ENCODE assay signal across 10 mouse cellular contexts in the genomic region with DNA sequence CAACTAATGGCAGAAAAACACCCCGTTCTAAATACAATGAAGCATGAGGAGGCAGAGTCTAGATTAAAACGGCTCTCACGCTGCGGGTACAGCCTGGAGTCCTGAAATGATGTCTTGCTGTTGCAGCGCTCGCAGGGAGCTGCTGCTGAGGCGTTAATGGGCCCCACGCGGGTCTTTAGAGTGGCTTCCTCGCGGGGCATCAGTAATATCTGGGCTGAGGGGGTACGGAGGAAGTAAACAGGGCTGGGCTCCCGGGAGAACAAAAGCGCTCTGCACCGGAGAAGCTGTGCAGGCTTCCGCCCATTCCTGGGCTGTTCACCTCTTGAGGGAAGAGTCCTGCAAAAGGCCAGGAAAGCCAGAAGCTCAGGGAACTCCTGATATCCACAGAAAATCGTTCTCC.
DNase-seq lines count a peak whose midpoint lies in the region; ATAC-seq lines count a peak whose summit lies in the region.
"Had no signal": no experiment of that assay in that cellular context is flagged by ENCODE, and none has a peak within 500 bp of the region (broad histone marks: within the 10 kb centered on the region; RNA-seq: fewer than 3 reads in every experiment).

No protein-coding gene starts in this region.

- H3K9me3 ChIP-seq in heart, embryonic 10.5 days = no peaks in the 10 kb centered on the region
- H3K9me3 ChIP-seq in lung, embryonic 16.5 days (ENCODE audit: control insufficient read depth, low read length) = no peaks in the 10 kb centered on the region
- H3K9me3 ChIP-seq in heart, embryonic 16.5 days (replicated peaks; ENCODE audit: control insufficient read depth, low read length) = no peaks in the 10 kb centered on the region
- no peaks in the 10 kb centered on the region for H3K9me3 ChIP-seq in neural tube, embryonic 14.5 days (ENCODE audit: control insufficient read depth, low read length)

- WGBS in heart, embryonic 10.5 days = 40% methylated on average over 17 of the region's 17 CpGs
- 34% methylated on average over 17 of the region's 17 CpGs for WGBS in lung, embryonic 16.5 days
- WGBS in heart, embryonic 16.5 days = 38% methylated on average over 17 of the region's 17 CpGs
- 48% methylated on average over 17 of the region's 17 CpGs for WGBS in neural tube, embryonic 14.5 days

- peak overlapping the region; percentile 37; the same call in 1 of the 2 replicates for H3K4me3 ChIP-seq in heart, embryonic 10.5 days
- peak overlapping the region; percentile 25; the same call in 1 of the 2 replicates for H3K4me3 ChIP-seq in lung, embryonic 16.5 days (ENCODE audit: low read length)
- no peak overlapping the region for H3K4me3 ChIP-seq in heart, embryonic 16.5 days (ENCODE audit: low read length)
- no peak overlapping the region for H3K4me3 ChIP-seq in neural tube, embryonic 14.5 days (ENCODE audit: low read depth, low read length)

- DNase-seq in heart, embryonic 10.5 days (ENCODE audit: low spot score) = no peak
- DNase-seq in heart, adult 9 months (ENCODE audit: low spot score in 2 of 2) = no peak
- no peak for DNase-seq in lung, postnatal 14 days
- DNase-seq in cerebellum, adult 18-20 months = no peak
- DNase-seq in thymus, postnatal 10 days (ENCODE audit: low spot score in 2 of 2) = no peak
- DNase-seq: liver, postnatal 0 days had no signal

- H3K9ac ChIP-seq in lung, embryonic 16.5 days (ENCODE audit: low read length) = peak overlapping the region; percentile 50
- no peak overlapping the region for H3K9ac ChIP-seq in heart, embryonic 16.5 days (ENCODE audit: low read length)
- 0 out of 2 replicates have a peak overlapping the region, but pooled peaks have one; percentile 21 for H3K9ac ChIP-seq in neural tube, embryonic 14.5 days (replicated peaks; ENCODE audit: low read depth, low read length)
- H3K9ac ChIP-seq: liver, postnatal 0 days had no signal

- peak overlapping the region; percentile 52 for H3K4me2 ChIP-seq in lung, embryonic 16.5 days (ENCODE audit: low read depth, low read length)
- H3K4me2 ChIP-seq in heart, embryonic 16.5 days (ENCODE audit: low read depth, low read length) = peak overlapping the region; percentile 51; the same call in 1 of the 2 replicates
- H3K4me2 ChIP-seq in neural tube, embryonic 14.5 days (ENCODE audit: low read depth, low read length) = peak overlapping the region; percentile 27; the same call in 1 of the 2 replicates

- no peaks in the 10 kb centered on the region for H3K4me1 ChIP-seq in heart, embryonic 10.5 days
- 0 out of 2 replicates have a peak, but pooled peaks cover 2% of the 10 kb centered on the region for H3K4me1 ChIP-seq in lung, embryonic 16.5 days (replicated peaks; ENCODE audit: control insufficient read depth, insufficient read depth, low read length)
- H3K4me1 ChIP-seq in heart, embryonic 16.5 days (ENCODE audit: control insufficient read depth, insufficient read depth, low read length) = no peaks in the 10 kb centered on the region
- no peaks in the 10 kb centered on the region for H3K4me1 ChIP-seq in neural tube, embryonic 14.5 days (ENCODE audit: control insufficient read depth, insufficient read depth, low read length)

- ATAC-seq in lung, embryonic 16.5 days (ENCODE audit: low read depth) = no peak
- no peak for ATAC-seq in heart, embryonic 16.5 days (replicated peaks; ENCODE audit: extremely low read depth, insufficient read depth, low FRiP score)
- peak; percentile 63; the same call in 1 of the 2 replicates for ATAC-seq in neural tube, embryonic 14.5 days (ENCODE audit: low read depth)
- ATAC-seq: liver, postnatal 0 days had no signal

- H3K36me3 ChIP-seq in heart, embryonic 10.5 days = no peaks in the 10 kb centered on the region
- H3K36me3 ChIP-seq in lung, embryonic 16.5 days (ENCODE audit: control insufficient read depth, insufficient read depth, low read length) = no peaks in the 10 kb centered on the region
- H3K36me3 ChIP-seq in heart, embryonic 16.5 days (ENCODE audit: control insufficient read depth, insufficient read depth) = no peaks in the 10 kb centered on the region
- no peaks in the 10 kb centered on the region for H3K36me3 ChIP-seq in neural tube, embryonic 14.5 days (ENCODE audit: control insufficient read depth, insufficient read depth, low read length)

- H3K27me3 ChIP-seq in heart, embryonic 10.5 days (ENCODE audit: insufficient read depth, poor library complexity, severe bottlenecking) = no peaks in the 10 kb centered on the region
- H3K27me3 ChIP-seq in lung, embryonic 16.5 days (ENCODE audit: control insufficient read depth, insufficient read depth, low read depth, low read length) = no peaks in the 10 kb centered on the region
- H3K27me3 ChIP-seq in heart, embryonic 16.5 days (ENCODE audit: control insufficient read depth, insufficient read depth, low read length) = no peaks in the 10 kb centered on the region
- no peaks in the 10 kb centered on the region for H3K27me3 ChIP-seq in neural tube, embryonic 14.5 days (ENCODE audit: control insufficient read depth, insufficient read depth, low read length)
- H3K27me3 ChIP-seq: CH12.LX had no signal

- H3K27ac ChIP-seq in heart, embryonic 10.5 days = peak overlapping the region; percentile 70; the same call in 1 of the 2 replicates
- H3K27ac ChIP-seq in lung, embryonic 16.5 days (ENCODE audit: low read length) = no peak overlapping the region
- H3K27ac ChIP-seq in heart, embryonic 16.5 days (ENCODE audit: low read length) = no peak overlapping the region
- no peak overlapping the region for H3K27ac ChIP-seq in neural tube, embryonic 14.5 days (ENCODE audit: low read depth, low read length)

Comparison
In these comparisons a context has a peak if more than half of its experiments do, and no peak if none do; other contexts are left out.
1. H3K4me3 ChIP-seq: peak in heart, embryonic 10.5 days (single experiment) and lung, embryonic 16.5 days (single experiment); none in heart, embryonic 16.5 days (single experiment) and neural tube, embryonic 14.5 days (single experiment).
2. Peak in every context shown above with its lines, with median percentiles within 50 percentile points of each other: H3K4me2 ChIP-seq.